Mouse (Mus musculus): Measurements from ENCODE around the gene Cyp2b13.
"Not testable (repeated sequence)": the region's sequence is repeated elsewhere in the genome, so short reads cannot be mapped to it uniquely, and the experiment has no call there.

Gene Cyp2b13

GRCm38 (mm10) chr7:26061197-26061596 lies at the start of gene Cyp2b13:
TSS of gene Cyp2b13 (plus strand) at chr7:26061497.
- not testable (repeated sequence) for DNase-seq (ENCODE audit: low spot score)

DNA sequence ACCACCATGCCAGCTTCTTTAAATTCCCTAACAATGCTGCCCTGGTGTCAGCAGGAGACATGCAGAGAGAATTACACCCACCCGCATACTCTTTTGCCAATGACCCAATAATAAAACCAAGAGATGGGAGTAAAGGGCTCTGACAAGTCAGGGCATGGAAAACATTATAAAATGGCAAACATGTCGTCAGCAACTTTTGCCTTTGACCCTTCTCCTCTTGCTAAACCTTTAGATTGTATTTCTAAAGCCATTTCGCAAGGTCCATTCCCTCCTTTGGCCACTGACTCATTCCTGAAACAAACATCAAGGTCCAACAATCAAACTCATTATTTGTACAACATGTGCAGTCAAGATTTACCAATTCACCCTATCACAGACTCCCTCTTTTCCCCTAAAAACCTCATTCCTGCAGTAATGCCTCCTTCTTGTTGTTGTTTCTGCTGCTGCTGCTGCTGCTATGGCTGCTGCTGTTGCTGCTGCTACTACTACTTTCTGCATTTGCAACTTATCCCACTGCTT lies 41.4 kb upstream of the Cyp2b13 start:
- not testable (repeated sequence) for DNase-seq (ENCODE audit: low spot score)

- not testable (repeated sequence) for DNase-seq (ENCODE audit: low spot score)
Observed at GRCm38 (mm10) chr7:26054885-26055630, 6.2 kb upstream of the Cyp2b13 start.

GRCm38 (mm10) chr7:26071677-26072076 lies 10.4 kb downstream of the Cyp2b13 start:
- not testable (repeated sequence) for DNase-seq (ENCODE audit: low spot score)

DNA sequence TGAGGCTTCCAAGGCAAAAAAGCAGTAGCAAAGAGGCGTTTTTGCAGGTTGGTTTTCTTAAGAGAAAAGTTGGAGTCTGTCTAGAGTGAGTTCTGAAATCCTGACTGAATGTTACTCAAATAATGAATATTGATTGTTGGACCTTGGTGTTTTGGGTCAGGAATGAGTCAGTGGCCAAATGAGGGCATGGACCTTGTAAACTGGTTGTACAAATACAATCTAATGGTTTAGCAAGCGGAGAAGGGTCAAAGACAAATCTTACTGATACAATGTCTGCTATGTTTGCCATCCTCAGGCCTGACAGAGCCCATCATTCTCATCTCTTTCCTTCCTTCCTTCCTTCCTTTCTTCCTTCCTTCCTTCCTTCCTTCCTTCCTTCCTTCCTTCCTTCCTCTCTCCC lies 21.3 kb downstream of the Cyp2b13 start:
- no peak for DNase-seq (ENCODE audit: low spot score)

DNA sequence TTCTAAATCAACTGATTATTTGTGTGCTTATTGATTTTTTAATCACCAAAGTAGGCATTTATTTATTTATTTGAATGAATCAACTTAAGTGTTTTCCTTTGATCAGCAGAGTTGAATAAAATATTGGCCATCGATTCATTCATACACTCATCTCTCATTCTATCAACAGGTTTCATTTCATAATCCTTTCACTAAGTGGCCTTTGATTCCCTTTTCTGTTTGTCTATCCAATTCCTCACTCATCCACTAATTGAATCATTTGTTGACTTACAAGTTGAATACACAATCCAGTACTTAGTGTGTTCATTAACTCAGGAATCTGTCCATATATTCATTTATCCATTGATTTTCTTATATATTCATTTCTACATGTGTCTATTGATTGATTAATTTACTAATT lies 26.1 kb downstream of the Cyp2b13 start:
- no peak for DNase-seq (ENCODE audit: low spot score)

DNA sequence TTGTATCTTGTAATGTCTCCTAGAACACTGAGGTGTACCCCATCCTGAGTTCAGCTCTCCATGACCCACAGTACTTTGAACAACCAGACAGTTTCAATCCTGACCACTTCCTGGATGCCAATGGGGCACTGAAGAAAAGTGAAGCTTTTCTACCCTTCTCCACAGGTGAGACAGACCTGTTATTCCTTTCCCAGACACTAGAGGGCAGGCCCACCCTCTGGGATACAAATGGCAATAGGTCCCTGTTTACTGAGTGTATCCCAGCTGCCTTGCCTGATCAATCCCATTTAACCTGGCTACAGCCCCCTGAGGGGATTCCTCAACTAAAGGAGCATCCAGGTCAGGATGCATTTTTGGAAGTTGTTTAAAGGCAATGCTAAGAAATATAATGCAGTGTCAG lies 27.3 kb downstream of the Cyp2b13 start:
- not testable (repeated sequence) for DNase-seq (ENCODE audit: low spot score)

DNA sequence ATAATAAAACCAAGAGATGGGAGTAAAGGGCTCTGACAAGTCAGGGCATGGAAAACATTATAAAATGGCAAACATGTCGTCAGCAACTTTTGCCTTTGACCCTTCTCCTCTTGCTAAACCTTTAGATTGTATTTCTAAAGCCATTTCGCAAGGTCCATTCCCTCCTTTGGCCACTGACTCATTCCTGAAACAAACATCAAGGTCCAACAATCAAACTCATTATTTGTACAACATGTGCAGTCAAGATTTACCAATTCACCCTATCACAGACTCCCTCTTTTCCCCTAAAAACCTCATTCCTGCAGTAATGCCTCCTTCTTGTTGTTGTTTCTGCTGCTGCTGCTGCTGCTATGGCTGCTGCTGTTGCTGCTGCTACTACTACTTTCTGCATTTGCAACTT lies 78.3 kb downstream of the Cyp2b13 start:
- DNase-seq (ENCODE audit: low spot score), result not testable (repeated sequence)

GRCm38 (mm10) chr7:26143657-26144056 lies 82.4 kb downstream of the Cyp2b13 start:
- not testable (repeated sequence) for DNase-seq (ENCODE audit: low spot score)
